Mouse (Mus musculus) ovary, adult 2 months (tissue): ENCODE data around the gene Brd3os. TPM values are rescaled to one million over a fixed set of nuclear protein-coding genes. Genes with fewer than 3 reads are reported as not detected.

Experiments used
- polyA plus RNA-seq: library from polyadenylated mRNA; depleted of rRNA; stranded (reverse); fragments of >200 nt; gene quantifications from 2 replicates; pipeline ENCODE4 v1.2.3, GENCODE M21; 2012; rRNA removed

Gene Brd3os
- 26.6 and 28.4 TPM in 2 replicates for polyA plus RNA-seq

GRCm38 (mm10) chr2:27441767-27442707, at the start of gene Brd3os:
Gene Brd3os, plus strand, starts transcription at chr2:27442324.

GRCm38 (mm10) chr2:27426855-27427457, 15.2 kb upstream of the Brd3os start, which contains the start of gene Vav2:
Gene Vav2, minus strand, starts transcription at chr2:27427033.

Other genes starting within 250 kb of the Brd3os start
- gene Sardh, start 194.0 kb upstream of the Brd3os start, polyA plus RNA-seq = 53.5 and 59.8 TPM in 2 replicates
- 30.1 and 32.3 TPM in 2 replicates for gene Vav2, start 15.3 kb upstream of the Brd3os start, polyA plus RNA-seq
- gene Brd3, start 65.3 kb downstream of the Brd3os start, polyA plus RNA-seq = 37.5 and 47.7 TPM in 2 replicates
- 52.3 and 70.0 TPM in 2 replicates for gene Wdr5, start 72.8 kb downstream of the Brd3os start, polyA plus RNA-seq
- gene Rxra, start 234.1 kb downstream of the Brd3os start, polyA plus RNA-seq = 79.9 TPM in 2 replicates